Mouse (Mus musculus): ENCODE measurements around the gene Dhdh. TPM values are rescaled to one million over a fixed set of nuclear protein-coding genes. Genes with fewer than 3 reads are reported as not detected.
"Not testable (repeated sequence)": the region's sequence is repeated elsewhere in the genome, so short reads cannot be mapped to it uniquely, and the experiment has no call there.

Gene Dhdh
- 2.3 and 2.8 TPM in 2 replicates for polyA plus RNA-seq (2016; fragmentation: Nextera tagmentation; extraction: Ambion mirVana)

DNA sequence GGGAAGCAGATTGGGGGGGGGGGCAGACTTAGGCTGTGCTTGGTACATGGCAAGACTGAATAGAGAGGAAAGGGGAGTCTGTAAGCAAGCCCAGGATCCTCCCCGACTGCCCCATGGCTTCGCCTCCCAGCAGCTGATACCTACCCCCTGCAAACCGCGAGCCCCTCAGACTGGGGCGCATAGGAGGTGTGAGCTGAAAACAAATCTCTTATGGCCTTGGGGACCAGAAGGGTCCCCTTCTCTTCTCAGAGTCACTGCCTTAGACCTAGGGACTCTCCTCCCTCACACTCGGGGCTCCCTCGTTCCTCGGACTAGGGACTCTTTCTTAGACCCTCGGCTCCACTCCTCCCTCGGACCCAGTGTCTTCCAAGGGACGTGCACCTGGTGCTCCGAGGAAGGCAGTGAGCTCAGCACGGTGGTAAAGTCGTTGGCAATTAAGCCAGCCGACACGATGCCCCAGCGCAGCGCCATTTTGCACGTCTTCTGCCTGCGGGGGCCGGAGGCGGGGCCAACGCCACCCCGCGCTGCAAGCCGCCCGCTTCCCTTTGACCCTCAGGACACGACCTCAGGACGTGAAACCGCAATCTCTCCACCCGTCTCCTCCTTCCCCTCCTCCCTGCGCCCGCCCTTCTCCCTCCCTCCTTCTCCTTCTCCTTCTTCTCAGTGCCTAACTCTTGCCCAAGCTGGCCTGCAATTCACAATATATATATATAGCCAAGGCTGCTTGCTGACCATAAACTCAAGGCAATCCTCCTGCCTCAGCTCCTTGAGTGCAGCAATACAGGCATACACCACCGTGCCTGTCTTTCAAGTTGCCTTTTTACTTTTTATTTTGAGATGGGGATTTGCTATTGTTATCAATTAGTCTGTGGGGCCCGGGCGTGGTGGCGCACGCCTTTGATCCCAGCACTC is at the start of gene Dhdh:
Gene Dhdh, minus strand, starts transcription at position 513 of the 912 bp plus-strand sequence.
- Histone ChIP-seq H3K4me3 (peak within 1 kb of the TSS; percentile 42), H3K9ac (peak within 1 kb of the TSS; percentile 52; the same call in 1 of the 2 replicates), H3K4me2 (replicated peaks) (peak within 1 kb of the TSS; percentile 61), H3K9me3 (no peaks in the 10 kb centered on the region), H3K36me3 (peaks cover 11% of the 10 kb centered on the region), H3K27ac (no peak within 1 kb of the TSS), H3K4me1 (peaks cover 10% of the 10 kb centered on the region), H3K27me3 (replicated peaks) (no peaks in the 10 kb centered on the region)
- peak; percentile 74 for ATAC-seq (ENCODE audit: low FRiP score, low read depth)
- WGBS: 8% methylated on average over 38 of the region's 38 CpGs

DNA sequence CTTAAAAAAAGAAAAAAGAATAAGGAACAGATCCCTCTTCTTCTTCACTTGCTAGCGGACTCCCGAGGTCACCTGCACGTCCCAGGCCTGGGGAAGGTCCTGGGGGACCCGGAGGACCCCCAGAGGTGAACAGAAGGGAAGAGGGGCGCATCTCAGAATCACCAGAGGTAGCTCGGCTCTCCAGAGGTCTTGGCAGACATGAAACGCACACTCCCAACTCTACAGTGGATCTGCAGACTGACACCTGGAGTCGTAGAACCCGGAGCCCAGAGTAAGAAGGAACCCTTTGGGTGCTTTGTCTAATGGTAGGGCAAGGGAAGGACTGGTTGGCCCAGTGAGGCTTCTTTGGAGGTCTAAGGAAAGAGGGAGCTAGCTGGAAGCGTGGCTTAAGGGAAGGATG is 49.0 kb upstream of the Dhdh start:
- Histone ChIP-seq H3K4me1 (peaks cover 3% of the 10 kb centered on the region; the same call in 1 of the 2 replicates), H3K9me3 (no peaks in the 10 kb centered on the region), H3K27me3 (replicated peaks) (no peaks in the 10 kb centered on the region), H3K27ac (no peak overlapping the region), H3K4me2 (replicated peaks) (peak overlapping the region; percentile 80), H3K36me3 (no peaks in the 10 kb centered on the region), H3K9ac (peak overlapping the region; percentile 57; the same call in 1 of the 2 replicates), H3K4me3 (peak overlapping the region; percentile 47)
- ATAC-seq (ENCODE audit: low FRiP score, low read depth): peak; percentile 5; the same call in 1 of the 2 replicates
- WGBS: 73% methylated on average over 10 of the region's 10 CpGs

DNA sequence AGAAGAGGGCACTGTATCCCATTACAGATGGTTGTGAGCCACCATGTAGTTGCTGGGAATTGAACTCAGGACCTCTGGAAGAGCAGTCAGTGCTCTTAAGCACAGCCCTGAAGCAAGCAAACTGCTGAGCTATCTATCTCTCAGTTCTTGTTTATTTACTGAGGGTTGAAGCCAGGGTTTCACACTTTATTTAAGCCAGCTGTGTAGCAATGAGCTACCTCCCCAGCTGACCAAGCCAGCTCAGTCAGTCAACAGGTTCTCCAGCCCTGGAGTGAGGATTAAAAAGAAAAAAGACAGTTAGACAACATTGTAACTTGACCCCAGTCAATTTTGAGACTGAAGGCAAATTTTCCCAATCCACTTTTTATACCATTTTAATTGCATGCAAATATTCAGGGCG is 47.1 kb upstream of the Dhdh start:
- Histone ChIP-seq H3K4me3 (no peak overlapping the region), H3K9me3 (no peaks in the 10 kb centered on the region), H3K4me2 (replicated peaks) (no peak overlapping the region), H3K4me1 (peaks cover 3% of the 10 kb centered on the region; the same call in 1 of the 2 replicates), H3K27ac (no peak overlapping the region), H3K27me3 (replicated peaks) (no peaks in the 10 kb centered on the region), H3K9ac (no peak overlapping the region), H3K36me3 (no peaks in the 10 kb centered on the region)
- ATAC-seq (ENCODE audit: low FRiP score, low read depth): no peak
- 80% methylated on average over 1 of the region's 1 CpGs for WGBS

DNA sequence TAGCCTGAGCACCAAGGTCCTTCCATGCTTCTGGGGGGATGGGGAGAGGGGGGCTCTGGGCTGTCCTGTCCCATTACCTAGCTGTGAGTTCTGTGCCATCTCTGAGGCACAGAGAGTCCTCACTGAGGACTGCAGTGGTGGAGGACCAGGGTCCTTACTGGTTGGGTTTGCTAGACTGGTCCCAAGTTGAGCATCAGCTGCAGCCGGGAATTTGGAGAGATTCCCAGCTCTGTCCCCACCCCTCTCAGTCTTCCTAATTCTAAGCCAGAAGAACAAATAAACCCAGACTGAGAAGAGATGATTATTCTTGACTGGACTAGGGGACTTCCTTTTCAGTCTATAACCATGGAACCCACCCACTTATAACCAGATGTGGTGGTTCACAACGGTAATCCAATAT is 42.0 kb upstream of the Dhdh start:
- no peak overlapping the region for H3K9ac ChIP-seq
- H3K9me3 ChIP-seq: no peaks in the 10 kb centered on the region
- no peaks in the 10 kb centered on the region for H3K36me3 ChIP-seq
- H3K4me2 ChIP-seq (replicated peaks): peak overlapping the region; percentile 5; the same call in 1 of the 2 replicates
- no peak for ATAC-seq (ENCODE audit: low FRiP score, low read depth)
- WGBS: 80% methylated on average over 2 of the region's 2 CpGs
- H3K27me3 ChIP-seq (replicated peaks): 0 out of 2 replicates have a peak, but pooled peaks cover 2% of the 10 kb centered on the region
- H3K4me1 ChIP-seq: peaks cover under 1% of the 10 kb centered on the region; the same call in 1 of the 2 replicates
- H3K27ac ChIP-seq: no peak overlapping the region
- no peak overlapping the region for H3K4me3 ChIP-seq

DNA sequence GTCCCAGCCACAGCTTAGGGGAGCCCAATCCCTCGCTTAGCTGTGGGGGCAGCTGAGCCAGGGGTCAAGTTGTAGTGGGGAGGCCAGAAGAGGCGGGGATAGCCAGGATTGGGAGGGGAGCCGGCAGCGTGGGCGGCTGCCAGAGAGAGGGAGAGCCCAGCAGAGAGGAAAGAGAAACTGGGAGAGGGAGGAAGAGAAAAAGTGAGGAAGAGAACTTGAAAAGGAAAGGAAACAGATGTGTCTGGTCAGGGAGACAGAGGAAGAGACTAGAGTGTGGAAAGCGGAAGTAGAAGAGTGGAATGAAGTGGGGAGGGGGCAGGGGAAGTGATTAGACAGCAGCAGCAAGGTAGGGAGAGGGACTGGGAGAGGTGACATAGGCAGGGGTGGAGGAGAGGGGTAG is 40.9 kb upstream of the Dhdh start:
- Histone ChIP-seq H3K4me1 (peaks cover 12% of the 10 kb centered on the region), H3K4me2 (replicated peaks) (0 out of 2 replicates have a peak overlapping the region, but pooled peaks have one; percentile 5), H3K27ac (no peak overlapping the region)

DNA sequence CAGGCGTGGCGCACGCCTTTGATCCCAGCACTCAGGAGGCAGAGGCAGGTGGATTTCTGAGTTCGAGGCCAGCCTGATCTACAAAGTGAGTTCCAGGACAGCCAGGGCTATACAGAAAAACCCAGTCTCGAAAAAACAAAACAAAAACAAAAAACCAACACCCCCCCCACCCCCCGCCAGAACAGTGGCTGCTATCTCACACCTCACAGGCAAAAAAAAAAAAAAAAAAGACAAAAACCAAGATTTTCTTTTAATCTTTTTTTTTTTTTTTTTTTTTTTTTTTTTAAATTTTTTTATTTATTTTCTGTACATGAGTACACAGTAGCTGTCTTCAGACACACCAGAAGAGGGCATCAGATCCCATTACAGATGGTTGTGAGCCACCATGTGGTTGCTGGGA is 38.6 kb upstream of the Dhdh start:
- WGBS: 89% methylated on average over 6 of the region's 6 CpGs
- ATAC-seq (ENCODE audit: low FRiP score, low read depth): not testable (repeated sequence)
- H3K4me1 ChIP-seq: peaks cover 19% of the 10 kb centered on the region

More for the DNA sequence above, 40.9 kb upstream of the Dhdh start:
- H3K27me3 ChIP-seq (replicated peaks): 0 out of 2 replicates have a peak, but pooled peaks cover 2% of the 10 kb centered on the region
- H3K36me3 ChIP-seq: no peaks in the 10 kb centered on the region
- no peak overlapping the region for H3K9ac ChIP-seq
- no peaks in the 10 kb centered on the region for H3K9me3 ChIP-seq
- no peak overlapping the region for H3K4me3 ChIP-seq
- WGBS: 19% methylated on average over 6 of the region's 6 CpGs
- ATAC-seq (ENCODE audit: low FRiP score, low read depth): no peak

DNA sequence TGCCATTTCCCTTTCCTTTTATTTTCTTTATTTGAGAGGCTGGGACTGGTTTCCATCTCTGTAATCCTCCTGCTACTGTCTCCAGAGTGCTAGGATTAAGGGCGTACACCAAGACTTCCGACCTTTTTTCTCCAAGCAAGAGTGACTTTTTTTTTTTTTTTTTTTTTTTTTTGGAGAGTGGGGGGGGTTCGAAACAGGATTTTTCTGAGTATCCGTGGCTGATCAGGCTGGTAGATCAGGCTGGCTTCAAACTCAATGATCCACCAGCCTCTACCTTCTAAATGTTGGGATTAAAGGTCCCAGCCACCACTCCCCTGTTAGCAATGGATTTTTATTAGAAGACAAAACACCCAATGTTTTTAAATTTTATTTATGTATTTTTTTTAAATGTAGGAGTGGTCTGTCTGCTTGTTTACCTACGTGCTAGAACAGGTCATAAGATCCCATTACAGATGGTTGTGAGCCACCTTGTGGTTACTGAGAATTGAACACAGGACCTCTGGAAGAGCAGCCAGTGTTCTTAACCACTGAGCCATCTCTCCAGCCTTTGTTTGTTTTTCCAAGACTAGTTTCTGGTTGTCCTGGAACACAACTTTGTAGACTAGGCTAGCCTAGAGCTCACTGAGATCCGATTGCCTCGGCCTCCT is 38.0 kb upstream of the Dhdh start:
- ATAC-seq (ENCODE audit: low FRiP score, low read depth): no peak
- no peaks in the 10 kb centered on the region for H3K36me3 ChIP-seq
- peak overlapping the region; percentile 67 for H3K9ac ChIP-seq
- H3K27ac ChIP-seq: 0 out of 2 replicates have a peak overlapping the region, but pooled peaks have one; percentile 34
- peak overlapping the region; percentile 58 for H3K4me3 ChIP-seq
- 0 out of 2 replicates have a peak, but pooled peaks cover 2% of the 10 kb centered on the region for H3K27me3 ChIP-seq (replicated peaks)
- peak overlapping the region; percentile 74 for H3K4me2 ChIP-seq (replicated peaks)
- no peaks in the 10 kb centered on the region for H3K9me3 ChIP-seq
- H3K4me1 ChIP-seq: peaks cover 19% of the 10 kb centered on the region
- WGBS: 25% methylated on average over 7 of the region's 7 CpGs

More for the DNA sequence above, 38.6 kb upstream of the Dhdh start:
- not testable (repeated sequence) for H3K36me3 ChIP-seq; H3K27me3 ChIP-seq (replicated peaks); H3K27ac ChIP-seq; H3K9ac ChIP-seq; H3K9me3 ChIP-seq; H3K4me3 ChIP-seq
- H3K4me2 ChIP-seq (replicated peaks): peak overlapping the region; percentile 74; the same call in 1 of the 2 replicates

DNA sequence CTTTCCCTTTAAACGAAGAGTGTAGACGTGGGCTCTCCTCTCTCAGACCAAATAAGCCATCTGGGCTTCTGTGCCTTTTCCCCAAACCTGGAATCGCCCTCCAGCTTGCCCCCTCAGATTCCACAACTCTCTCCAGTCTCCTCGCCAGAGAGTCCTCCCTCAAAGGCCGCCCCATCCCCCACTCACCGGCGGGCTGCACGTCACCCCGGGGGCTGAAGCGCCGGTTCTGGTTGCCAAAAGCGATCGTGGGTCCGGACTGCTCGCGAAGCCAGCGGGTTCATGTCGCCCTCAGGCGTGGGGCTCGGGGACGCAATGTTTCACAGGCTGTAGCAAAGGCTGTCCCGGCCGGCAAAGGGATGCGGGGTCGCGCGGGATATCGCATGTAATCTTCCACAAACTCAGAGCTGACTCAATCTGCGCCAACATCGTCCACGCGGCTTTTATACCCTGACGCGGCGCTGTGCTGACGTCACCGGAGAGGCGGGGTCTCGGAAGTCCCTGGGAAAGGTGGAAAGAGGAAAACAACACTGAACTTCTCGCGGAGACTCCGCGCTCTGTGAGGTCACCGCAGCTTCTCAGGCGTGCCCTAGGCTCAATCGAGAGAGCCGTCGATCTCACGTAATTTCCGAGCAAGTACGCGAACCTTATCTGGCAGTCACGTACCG is 37.3 kb upstream of the Dhdh start, which contains the start of the genes Ppp1r15a and Plekha4:
Gene Ppp1r15a, minus strand, starts transcription at position 460 of the 665 bp plus-strand sequence.
Gene Plekha4, plus strand, starts transcription at position 522 of the 665 bp plus-strand sequence.
- H3K36me3 ChIP-seq: no peaks in the 10 kb centered on the region
- H3K27me3 ChIP-seq (replicated peaks): 0 out of 2 replicates have a peak, but pooled peaks cover 2% of the 10 kb centered on the region
- H3K27ac ChIP-seq: peak within 1 kb of the TSS; percentile 34; the same call in 1 of the 2 replicates
- under 1% methylated on average over 54 of the region's 54 CpGs for WGBS
- peak within 1 kb of the TSS; percentile 58 for H3K4me3 ChIP-seq
- H3K4me1 ChIP-seq: peaks cover 22% of the 10 kb centered on the region
- ATAC-seq (ENCODE audit: low FRiP score, low read depth): peak; percentile 78
- H3K4me2 ChIP-seq (replicated peaks): peak within 1 kb of the TSS; percentile 74
- no peaks in the 10 kb centered on the region for H3K9me3 ChIP-seq
- H3K9ac ChIP-seq: peak within 1 kb of the TSS; percentile 67

DNA sequence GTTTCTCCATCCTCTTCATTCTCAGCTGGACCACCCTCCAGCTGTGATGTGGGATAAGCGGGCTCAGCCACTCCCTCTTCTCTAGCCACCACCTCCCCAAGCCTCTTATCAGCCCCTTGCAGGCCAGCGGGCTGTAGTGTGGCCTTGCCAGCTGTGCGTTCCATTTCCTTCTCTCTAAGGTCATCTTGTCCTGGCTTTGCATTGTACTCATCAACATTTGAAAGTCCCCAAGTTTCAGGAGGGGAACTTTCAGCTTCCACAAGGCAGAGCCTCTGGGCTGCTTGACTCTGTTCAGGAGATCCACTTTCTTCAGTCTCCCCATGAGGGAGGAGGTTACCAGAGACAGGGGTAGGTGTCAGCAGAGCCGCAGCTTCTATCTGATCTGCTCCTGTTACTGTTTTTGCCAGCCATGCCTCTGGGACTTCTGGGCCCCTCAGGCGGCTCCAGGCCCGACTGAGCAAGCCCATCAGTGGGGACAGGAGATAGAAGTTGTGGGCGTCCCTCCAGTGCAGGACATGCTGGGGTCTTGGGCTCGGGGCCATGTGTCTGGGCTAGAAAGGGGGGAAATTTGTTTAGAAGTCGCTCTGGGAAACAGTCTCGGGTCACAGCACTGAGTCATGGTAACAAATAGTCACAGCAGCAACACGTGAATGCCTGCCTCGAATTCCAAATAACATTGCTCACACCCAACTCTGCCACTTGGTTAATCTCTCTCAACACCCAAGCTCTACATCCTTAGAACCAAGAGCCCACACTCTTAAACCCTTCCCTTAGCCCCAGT is 36.4 kb upstream of the Dhdh start:
- Histone ChIP-seq H3K36me3 (no peaks in the 10 kb centered on the region), H3K4me1 (peaks cover 22% of the 10 kb centered on the region), H3K4me3 (peak overlapping the region; percentile 58), H3K27me3 (replicated peaks) (no peaks in the 10 kb centered on the region), H3K27ac (no peak overlapping the region), H3K4me2 (replicated peaks) (peak overlapping the region; percentile 74), H3K9ac (peak overlapping the region; percentile 67), H3K9me3 (no peaks in the 10 kb centered on the region)
- WGBS: 37% methylated on average over 12 of the region's 12 CpGs
- no peak for ATAC-seq (ENCODE audit: low FRiP score, low read depth)

DNA sequence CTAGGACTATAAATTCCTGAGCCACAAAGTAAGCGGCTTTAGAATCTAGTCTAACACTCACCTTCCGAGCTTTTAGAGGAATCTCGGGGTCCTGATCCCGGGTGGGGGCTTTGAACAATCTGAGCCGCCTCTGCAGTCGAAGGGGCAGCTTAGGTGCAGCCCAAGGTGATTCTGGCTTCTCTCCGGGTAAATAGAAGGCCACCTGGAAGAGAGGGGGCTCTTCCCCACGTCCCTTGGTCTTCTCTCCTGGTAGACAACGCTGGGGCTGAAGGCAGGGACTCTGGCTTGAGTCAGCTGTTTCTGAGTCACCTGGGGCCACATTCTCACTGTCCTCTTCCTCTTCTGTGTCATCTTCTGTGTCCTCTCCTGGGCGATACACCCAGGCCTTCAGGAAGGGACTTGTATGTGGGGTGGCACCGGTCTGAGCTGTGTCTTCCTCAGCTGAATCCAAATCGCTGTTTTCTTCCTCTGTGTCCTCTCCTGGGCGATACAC is 35.1 kb upstream of the Dhdh start:
- Histone ChIP-seq H3K36me3 (no peaks in the 10 kb centered on the region), H3K9ac (no peak overlapping the region), H3K27ac (no peak overlapping the region), H3K9me3 (no peaks in the 10 kb centered on the region), H3K4me2 (replicated peaks) (no peak overlapping the region), H3K27me3 (replicated peaks) (no peaks in the 10 kb centered on the region), H3K4me3 (no peak overlapping the region), H3K4me1 (peaks cover 25% of the 10 kb centered on the region)
- WGBS: 85% methylated on average over 13 of the region's 13 CpGs
- ATAC-seq (ENCODE audit: low FRiP score, low read depth): no peak

All from neural tube, embryonic 12.5 days (tissue).